Mouse (Mus musculus) heart, embryonic 16.5 days (tissue): ENCODE data around the gene Cmss1. TPM values are rescaled to one million over a fixed set of nuclear protein-coding genes. Genes with fewer than 3 reads are reported as not detected.

Experiments
- ATAC-seq: fragments of 200-750 bp; cut with Nextera tagmentation; replicated peaks from 2 replicates; pipeline ENCODE4 v1.8.0; 2017; ENCODE audit warnings: moderate number of reproducible peaks; ENCODE audit not compliant: insufficient read depth, low FRiP score; ENCODE audit errors: extremely low read depth
- H3K27ac ChIP-seq: fragments of 300-500 bp; sonication (generic); 2 replicates; pipeline ENCODE4 v1.5.1; 2014; ENCODE audit warnings: mild to moderate bottlenecking, low read length, control low read depth, moderate library complexity
- H3K27me3 ChIP-seq: fragments of 300-500 bp; sonication (generic); 2 replicates; pipeline ENCODE4 v1.6.1; 2014; ENCODE audit warnings: low read length, mixed read lengths; ENCODE audit not compliant: control insufficient read depth, insufficient read depth
- H3K36me3 ChIP-seq: fragments of 300-500 bp; sonication (generic); 2 replicates; pipeline ENCODE4 v1.6.1; 2014; ENCODE audit not compliant: control insufficient read depth, insufficient read depth
- H3K4me1 ChIP-seq: fragments of 300-500 bp; sonication (generic); 2 replicates; pipeline ENCODE4 v1.6.1; 2014; ENCODE audit warnings: low read length, mixed read lengths; ENCODE audit not compliant: control insufficient read depth, insufficient read depth
- H3K4me2 ChIP-seq: fragments of 300-500 bp; sonication (generic); 2 replicates; pipeline ENCODE4 v1.6.1; 2014; ENCODE audit warnings: low read depth, mild to moderate bottlenecking, control low read depth, low read length
- H3K4me3 ChIP-seq: fragments of 300-500 bp; sonication (generic); 2 replicates; pipeline ENCODE4 v1.5.1; 2014; ENCODE audit warnings: mild to moderate bottlenecking, control low read depth, low read length
- H3K9ac ChIP-seq: fragments of 300-500 bp; sonication (generic); 2 replicates; pipeline ENCODE4 v1.6.1; 2014; ENCODE audit warnings: low read length, control low read depth
- H3K9me3 ChIP-seq: fragments of 300-500 bp; sonication (generic); replicated peaks from 2 replicates; pipeline ENCODE4 v1.6.1; 2016; ENCODE audit warnings: low read length; ENCODE audit not compliant: control insufficient read depth
- WGBS: fragments of 180-500 bp; shearing (Covaris S2); extraction: QIAGEN DNeasy Blood & Tissue Kit; methylation state at CpG from one replicate; pipeline ENCODE4 v1.1.7; 2014; 5-methylcytosine and 5-hydroxymethylcytosine counted together
- polyA plus RNA-seq: library from polyadenylated mRNA; unstranded; fragments of >200 nt; fragmentation: Nextera tagmentation; extraction: Ambion mirVana; gene quantifications from 2 replicates; pipeline ENCODE4 v1.2.1, GENCODE M21; 2015

Gene Cmss1
- polyA plus RNA-seq, 1 experiment from 2014 or later, result 39.5 TPM

GRCm38 (mm10) chr16:57339765-57340612 is 266.7 kb downstream of the Cmss1 start:
- no peak overlapping the region for H3K27ac ChIP-seq
- ATAC-seq, result no peak
- WGBS, result 83% methylated on average over 8 of the region's 8 CpGs
- H3K36me3 ChIP-seq, result no peaks in the 10 kb centered on the region
- no peaks in the 10 kb centered on the region for H3K27me3 ChIP-seq
- H3K9ac ChIP-seq, result no peak overlapping the region
- H3K9me3 ChIP-seq, result no peaks in the 10 kb centered on the region
- peaks cover 3% of the 10 kb centered on the region; the same call in 1 of the 2 replicates for H3K4me1 ChIP-seq
- no peak overlapping the region for H3K4me2 ChIP-seq
- H3K4me3 ChIP-seq, result no peak overlapping the region

- Histone ChIP-seq H3K36me3 (no peaks in the 10 kb centered on the region), H3K9me3 (no peaks in the 10 kb centered on the region; the same call in 1 of the 2 replicates), H3K4me3 (no peak overlapping the region), H3K27ac (no peak overlapping the region), H3K9ac (no peak overlapping the region), H3K27me3 (no peaks in the 10 kb centered on the region), H3K4me2 (peak overlapping the region; percentile 13; the same call in 1 of the 2 replicates), H3K4me1 (peaks cover 3% of the 10 kb centered on the region; the same call in 1 of the 2 replicates)
- WGBS, result 63% methylated on average over 11 of the region's 11 CpGs
- no peak for ATAC-seq
These were observed 269.8 kb downstream of the Cmss1 start for GRCm38 (mm10) chr16:57336770-57337423.

GRCm38 (mm10) chr16:57332301-57332700 is 274.4 kb downstream of the Cmss1 start:
- Histone ChIP-seq H3K36me3 (no peaks in the 10 kb centered on the region), H3K9me3 (no peaks in the 10 kb centered on the region; the same call in 1 of the 2 replicates), H3K27me3 (no peaks in the 10 kb centered on the region), H3K27ac (no peak overlapping the region), H3K9ac (no peak overlapping the region), H3K4me3 (no peak overlapping the region), H3K4me1 (peaks cover 6% of the 10 kb centered on the region; the same call in 1 of the 2 replicates), H3K4me2 (no peak overlapping the region)
- no peak for ATAC-seq
- 75% methylated on average over 7 of the region's 7 CpGs for WGBS

- no peak for ATAC-seq
- no peak overlapping the region for H3K27ac ChIP-seq
- no peaks in the 10 kb centered on the region for H3K27me3 ChIP-seq
- H3K4me3 ChIP-seq, result no peak overlapping the region
- no peak overlapping the region for H3K4me2 ChIP-seq
- H3K9me3 ChIP-seq, result no peaks in the 10 kb centered on the region; the same call in 1 of the 2 replicates
- H3K36me3 ChIP-seq, result no peaks in the 10 kb centered on the region
- H3K4me1 ChIP-seq, result peaks cover 6% of the 10 kb centered on the region; the same call in 1 of the 2 replicates
- WGBS, result 70% methylated on average over 2 of the region's 2 CpGs
- H3K9ac ChIP-seq, result no peak overlapping the region
These were observed 276.6 kb downstream of the Cmss1 start for GRCm38 (mm10) chr16:57330111-57330510.

- H3K27ac ChIP-seq, result peak overlapping the region; percentile 33
- no peak overlapping the region for H3K9ac ChIP-seq
- no peak overlapping the region for H3K4me3 ChIP-seq
- WGBS, result 66% methylated on average over 8 of the region's 8 CpGs
- peaks cover 6% of the 10 kb centered on the region; the same call in 1 of the 2 replicates for H3K4me1 ChIP-seq
- H3K36me3 ChIP-seq, result no peaks in the 10 kb centered on the region
- peak; percentile 33; the same call in 1 of the 2 replicates for ATAC-seq
- H3K27me3 ChIP-seq, result no peaks in the 10 kb centered on the region
- H3K4me2 ChIP-seq, result no peak overlapping the region
- no peaks in the 10 kb centered on the region for H3K9me3 ChIP-seq
These were observed 277.6 kb downstream of the Cmss1 start for GRCm38 (mm10) chr16:57329028-57329427.

GRCm38 (mm10) chr16:57326996-57327395 is 279.7 kb downstream of the Cmss1 start:
- H3K4me2 ChIP-seq, result no peak overlapping the region
- H3K27ac ChIP-seq, result peak overlapping the region; percentile 46; the same call in 1 of the 2 replicates
- H3K4me3 ChIP-seq, result no peak overlapping the region
- WGBS, result 67% methylated on average over 7 of the region's 7 CpGs
- 0 out of 2 replicates have a peak, but pooled peaks have one; percentile 18 for ATAC-seq
- no peaks in the 10 kb centered on the region for H3K36me3 ChIP-seq
- no peaks in the 10 kb centered on the region for H3K9me3 ChIP-seq
- no peak overlapping the region for H3K9ac ChIP-seq
- H3K4me1 ChIP-seq, result peaks cover 6% of the 10 kb centered on the region; the same call in 1 of the 2 replicates
- H3K27me3 ChIP-seq, result no peaks in the 10 kb centered on the region

- Histone ChIP-seq H3K27me3 (no peaks in the 10 kb centered on the region), H3K36me3 (no peaks in the 10 kb centered on the region), H3K27ac (no peak overlapping the region), H3K4me3 (no peak overlapping the region), H3K9ac (no peak overlapping the region), H3K9me3 (no peaks in the 10 kb centered on the region), H3K4me2 (no peak overlapping the region), H3K4me1 (no peaks in the 10 kb centered on the region; the same call in 1 of the 2 replicates)
- no peak for ATAC-seq
- 58% methylated on average over 7 of the region's 7 CpGs for WGBS
These were observed 287.2 kb downstream of the Cmss1 start for GRCm38 (mm10) chr16:57319284-57320124.

GRCm38 (mm10) chr16:57318637-57319125 is 288.0 kb downstream of the Cmss1 start:
- no peak overlapping the region for H3K4me3 ChIP-seq
- no peaks in the 10 kb centered on the region for H3K36me3 ChIP-seq
- no peak for ATAC-seq
- no peak overlapping the region for H3K27ac ChIP-seq
- no peak overlapping the region for H3K9ac ChIP-seq
- H3K4me2 ChIP-seq, result no peak overlapping the region
- no peaks in the 10 kb centered on the region for H3K27me3 ChIP-seq
- no peaks in the 10 kb centered on the region for H3K9me3 ChIP-seq
- H3K4me1 ChIP-seq, result no peaks in the 10 kb centered on the region; the same call in 1 of the 2 replicates
- WGBS, result 79% methylated on average over 8 of the region's 8 CpGs
